Mouse (Mus musculus): ENCODE results near the gene Tpr. TPM values are rescaled to one million over a fixed set of nuclear protein-coding genes. Genes with fewer than 3 reads are reported as not detected.

Gene Tpr
- total RNA-seq, 2 experiments from 2014 or later = 99.3 to 105 TPM

- no peak for DNase-seq (ENCODE audit: low spot score in 2 of 2)
These were observed 67.0 kb downstream of the Tpr start for GRCm38 (mm10) chr1:150459599-150459998.

GRCm38 (mm10) chr1:150460595-150460994 is 68.0 kb downstream of the Tpr start:
- no peak for DNase-seq (ENCODE audit: low spot score in 2 of 2)

GRCm38 (mm10) chr1:150463068-150463467 is 70.4 kb downstream of the Tpr start:
- DNase-seq (ENCODE audit: low spot score in 2 of 2) = no peak

GRCm38 (mm10) chr1:150463691-150464090 is 71.1 kb downstream of the Tpr start:
- DNase-seq (ENCODE audit: low spot score in 2 of 2) = no peak

GRCm38 (mm10) chr1:150465364-150465763 is 72.7 kb downstream of the Tpr start:
- no peak for DNase-seq (ENCODE audit: low spot score in 2 of 2)

GRCm38 (mm10) chr1:150466132-150466531 is 73.5 kb downstream of the Tpr start, which contains the start of gene Prg4:
Gene Prg4 (minus strand): TSS chr1:150466165.
- no peak for DNase-seq (ENCODE audit: low spot score in 2 of 2)

GRCm38 (mm10) chr1:150469992-150470391 is 77.4 kb downstream of the Tpr start:
- DNase-seq (ENCODE audit: low spot score in 2 of 2) = no peak

GRCm38 (mm10) chr1:150472525-150472924 is 79.9 kb downstream of the Tpr start:
- no peak for DNase-seq (ENCODE audit: low spot score in 2 of 2)

- DNase-seq (ENCODE audit: low spot score in 2 of 2) = no peak
These were observed 88.0 kb downstream of the Tpr start for GRCm38 (mm10) chr1:150480674-150481073.

- no peak for DNase-seq (ENCODE audit: low spot score in 2 of 2)
These were observed 96.5 kb downstream of the Tpr start for GRCm38 (mm10) chr1:150489148-150489547.

GRCm38 (mm10) chr1:150496626-150497302 is 104.1 kb downstream of the Tpr start:
- no peak for DNase-seq (ENCODE audit: low spot score in 2 of 2)

GRCm38 (mm10) chr1:150497690-150498089 is 105.1 kb downstream of the Tpr start:
- no peak for DNase-seq (ENCODE audit: low spot score in 2 of 2)

GRCm38 (mm10) chr1:150498177-150498576 is 105.5 kb downstream of the Tpr start:
- no peak for DNase-seq (ENCODE audit: low spot score in 2 of 2)

Other genes starting within 250 kb of the Tpr start
- gene Pdc, start 73.4 kb upstream of the Tpr start, total RNA-seq (2021) = not detected
- gene Odr4, start 242 bp downstream of the Tpr start, total RNA-seq (2021) = 10 to 100 TPM; 43.0 to 43.3 TPM
- 10 to 100 TPM in 1 of 2 experiments, 1 to 10 TPM in 1; 10.0 to 12.5 TPM for gene Prg4, start 73.3 kb downstream of the Tpr start, total RNA-seq (2021)

All from left cerebral cortex, adult 18-20 months (tissue).